Mouse (Mus musculus): ENCODE data around the gene Cldn34b2. TPM values are rescaled to one million over a fixed set of nuclear protein-coding genes. Genes with fewer than 3 reads are reported as not detected.
"Not testable (repeated sequence)": the region's sequence is repeated elsewhere in the genome, so short reads cannot be mapped to it uniquely, and the experiment has no call there.

The Cldn34b2 gene
- polyA plus RNA-seq (2015; fragmentation: Nextera tagmentation; extraction: Ambion mirVana) = not detected in 2 replicates

GRCm38 (mm10) chrX:155128312-155128711 lies at the start of gene Cldn34b2:
Gene Cldn34b2, minus strand, starts transcription at chrX:155128412.
- not testable (repeated sequence) for H3K36me3 ChIP-seq; H3K27ac ChIP-seq; H3K9ac ChIP-seq; DNase-seq; ATAC-seq (ENCODE audit: low read depth); H3K9me3 ChIP-seq (replicated peaks); H3K4me1 ChIP-seq (replicated peaks); H3K4me2 ChIP-seq; H3K4me3 ChIP-seq (replicated peaks); H3K27me3 ChIP-seq
- 50% methylated on average over 3 of the region's 3 CpGs for WGBS (ENCODE audit: insufficient replicate concordance)

- Histone ChIP-seq H3K27me3 (no peaks in the 10 kb centered on the region), H3K27ac (no peak overlapping the region), H3K4me1 (replicated peaks) (no peaks in the 10 kb centered on the region), H3K9me3 (replicated peaks) (no peaks in the 10 kb centered on the region), H3K4me3 (replicated peaks) (no peak overlapping the region), H3K36me3 (no peaks in the 10 kb centered on the region), H3K4me2 (no peak overlapping the region), H3K9ac (no peak overlapping the region)
- WGBS (ENCODE audit: insufficient replicate concordance) = 47% methylated on average over 2 of the region's 2 CpGs
- ATAC-seq (ENCODE audit: low read depth) = no peak
- no peak for DNase-seq
Measured at GRCm38 (mm10) chrX:155177640-155178039, 49.4 kb upstream of the Cldn34b2 start.

- ATAC-seq (ENCODE audit: low read depth) (no peak), DNase-seq (no peak)
- Histone ChIP-seq H3K9ac (no peak overlapping the region), H3K27ac (no peak overlapping the region), H3K4me3 (replicated peaks) (no peak overlapping the region), H3K9me3 (replicated peaks) (no peaks in the 10 kb centered on the region), H3K27me3 (no peaks in the 10 kb centered on the region), H3K4me1 (replicated peaks) (no peaks in the 10 kb centered on the region), H3K36me3 (no peaks in the 10 kb centered on the region), H3K4me2 (no peak overlapping the region)
- WGBS (ENCODE audit: insufficient replicate concordance) = 42% methylated on average over 2 of the region's 2 CpGs
Measured at GRCm38 (mm10) chrX:155177230-155177629, 49.0 kb upstream of the Cldn34b2 start.

GRCm38 (mm10) chrX:155175568-155175967 lies 47.4 kb upstream of the Cldn34b2 start:
- no peak for DNase-seq
- Histone ChIP-seq H3K9ac (no peak overlapping the region), H3K4me1 (replicated peaks) (no peaks in the 10 kb centered on the region), H3K36me3 (no peaks in the 10 kb centered on the region), H3K27ac (no peak overlapping the region), H3K27me3 (no peaks in the 10 kb centered on the region), H3K9me3 (replicated peaks) (no peaks in the 10 kb centered on the region), H3K4me3 (replicated peaks) (no peak overlapping the region), H3K4me2 (no peak overlapping the region)
- WGBS (ENCODE audit: insufficient replicate concordance) = 53% methylated on average over 4 of the region's 4 CpGs
- ATAC-seq (ENCODE audit: low read depth) = no peak

- Histone ChIP-seq H3K27ac (no peak overlapping the region), H3K9ac (no peak overlapping the region), H3K4me1 (replicated peaks) (no peaks in the 10 kb centered on the region), H3K36me3 (no peaks in the 10 kb centered on the region), H3K27me3 (no peaks in the 10 kb centered on the region), H3K9me3 (replicated peaks) (no peaks in the 10 kb centered on the region), H3K4me3 (replicated peaks) (no peak overlapping the region), H3K4me2 (no peak overlapping the region)
- ATAC-seq (ENCODE audit: low read depth) = no peak
- DNase-seq = no peak
Measured at GRCm38 (mm10) chrX:155172310-155172709, 44.1 kb upstream of the Cldn34b2 start.

GRCm38 (mm10) chrX:155171754-155172153 lies 43.5 kb upstream of the Cldn34b2 start:
- no peak overlapping the region for H3K9ac ChIP-seq
- no peaks in the 10 kb centered on the region for H3K36me3 ChIP-seq
- WGBS (ENCODE audit: insufficient replicate concordance) = 20% methylated on average over 1 of the region's 1 CpGs
- DNase-seq = no peak
- no peaks in the 10 kb centered on the region for H3K4me1 ChIP-seq (replicated peaks)
- no peaks in the 10 kb centered on the region for H3K27me3 ChIP-seq
- no peaks in the 10 kb centered on the region for H3K9me3 ChIP-seq (replicated peaks)
- no peak for ATAC-seq (ENCODE audit: low read depth)
- no peak overlapping the region for H3K4me2 ChIP-seq
- H3K4me3 ChIP-seq (replicated peaks) = no peak overlapping the region
- no peak overlapping the region for H3K27ac ChIP-seq

GRCm38 (mm10) chrX:155169886-155170285 lies 41.7 kb upstream of the Cldn34b2 start:
- H3K36me3 ChIP-seq = no peaks in the 10 kb centered on the region
- no peak overlapping the region for H3K4me2 ChIP-seq
- 79% methylated on average over 8 of the region's 8 CpGs for WGBS (ENCODE audit: insufficient replicate concordance)
- no peak overlapping the region for H3K9ac ChIP-seq
- no peaks in the 10 kb centered on the region for H3K9me3 ChIP-seq (replicated peaks)
- DNase-seq (no peak), ATAC-seq (ENCODE audit: low read depth) (no peak)
- no peak overlapping the region for H3K27ac ChIP-seq
- H3K27me3 ChIP-seq = no peaks in the 10 kb centered on the region
- H3K4me3 ChIP-seq (replicated peaks) = no peak overlapping the region
- no peaks in the 10 kb centered on the region for H3K4me1 ChIP-seq (replicated peaks)

- Histone ChIP-seq H3K27ac (no peak overlapping the region), H3K4me3 (replicated peaks) (no peak overlapping the region), H3K4me2 (no peak overlapping the region), H3K9me3 (replicated peaks) (no peaks in the 10 kb centered on the region), H3K9ac (no peak overlapping the region), H3K36me3 (no peaks in the 10 kb centered on the region), H3K4me1 (replicated peaks) (no peaks in the 10 kb centered on the region), H3K27me3 (no peaks in the 10 kb centered on the region)
- DNase-seq = no peak
- no peak for ATAC-seq (ENCODE audit: low read depth)
- WGBS (ENCODE audit: insufficient replicate concordance) = 73% methylated on average over 3 of the region's 3 CpGs
Measured at GRCm38 (mm10) chrX:155167667-155168066, 39.5 kb upstream of the Cldn34b2 start.

- no peak for ATAC-seq (ENCODE audit: low read depth)
- no peak for DNase-seq
Measured at GRCm38 (mm10) chrX:155166313-155166712, 38.1 kb upstream of the Cldn34b2 start.

GRCm38 (mm10) chrX:155163553-155163952 lies 35.3 kb upstream of the Cldn34b2 start:
- Histone ChIP-seq H3K4me2 (no peak overlapping the region), H3K4me3 (replicated peaks) (no peak overlapping the region)
- DNase-seq = no peak

More at GRCm38 (mm10) chrX:155166313-155166712, 38.1 kb upstream of the Cldn34b2 start:
- WGBS (ENCODE audit: insufficient replicate concordance) = 61% methylated on average over 2 of the region's 2 CpGs
- Histone ChIP-seq H3K9ac (no peak overlapping the region), H3K27me3 (no peaks in the 10 kb centered on the region), H3K36me3 (no peaks in the 10 kb centered on the region), H3K4me2 (no peak overlapping the region), H3K9me3 (replicated peaks) (no peaks in the 10 kb centered on the region), H3K27ac (no peak overlapping the region), H3K4me1 (replicated peaks) (no peaks in the 10 kb centered on the region), H3K4me3 (replicated peaks) (no peak overlapping the region)

GRCm38 (mm10) chrX:155151868-155152267 lies 23.7 kb upstream of the Cldn34b2 start:
- Histone ChIP-seq H3K36me3 (no peaks in the 10 kb centered on the region), H3K9me3 (replicated peaks) (no peaks in the 10 kb centered on the region), H3K27ac (no peak overlapping the region), H3K27me3 (no peaks in the 10 kb centered on the region), H3K9ac (no peak overlapping the region), H3K4me2 (no peak overlapping the region), H3K4me1 (replicated peaks) (no peaks in the 10 kb centered on the region), H3K4me3 (replicated peaks) (no peak overlapping the region)
- ATAC-seq (ENCODE audit: low read depth) = no peak
- DNase-seq = no peak
- WGBS (ENCODE audit: insufficient replicate concordance) = 57% methylated on average over 1 of the region's 1 CpGs

More at GRCm38 (mm10) chrX:155163553-155163952, 35.3 kb upstream of the Cldn34b2 start:
- H3K27me3 ChIP-seq = no peaks in the 10 kb centered on the region
- H3K4me1 ChIP-seq (replicated peaks) = no peaks in the 10 kb centered on the region
- 42% methylated on average over 1 of the region's 1 CpGs for WGBS (ENCODE audit: insufficient replicate concordance)
- no peaks in the 10 kb centered on the region for H3K36me3 ChIP-seq
- no peak overlapping the region for H3K27ac ChIP-seq
- ATAC-seq (ENCODE audit: low read depth) = no peak
- no peak overlapping the region for H3K9ac ChIP-seq
- H3K9me3 ChIP-seq (replicated peaks) = no peaks in the 10 kb centered on the region

- ATAC-seq (ENCODE audit: low read depth) (no peak), DNase-seq (peak; percentile 0)
- Histone ChIP-seq H3K27ac (no peak overlapping the region), H3K27me3 (no peaks in the 10 kb centered on the region), H3K4me1 (replicated peaks) (no peaks in the 10 kb centered on the region), H3K36me3 (no peaks in the 10 kb centered on the region), H3K4me2 (no peak overlapping the region), H3K9me3 (replicated peaks) (no peaks in the 10 kb centered on the region), H3K9ac (no peak overlapping the region), H3K4me3 (replicated peaks) (no peak overlapping the region)
- WGBS (ENCODE audit: insufficient replicate concordance) = 5% methylated on average over 3 of the region's 3 CpGs
Measured at GRCm38 (mm10) chrX:155144718-155145117, 16.5 kb upstream of the Cldn34b2 start.

Data from liver, embryonic 13.5 days (tissue).